Mouse (Mus musculus): ENCODE data around the gene Suclg1.

- TF ChIP-seq CTCF (IDR thresholded peaks at IDR 0.05) (no peak), EP300 (IDR thresholded peaks at IDR 0.05) (no peak)
Measured at GRCm38 (mm10) chr6:73253006-73253405, 4.8 kb downstream of the Suclg1 start.
